Mouse (Mus musculus) neural tube, embryonic 11.5 days (tissue): ENCODE measurements at regions not wholly inside any gene's neighbourhood (a gene's known extent, or its start where the extent isn't known, plus 50 kb on each side); places are given as distances from the start of the nearest gene placed in this dataset.

Experiments used
- ATAC-seq: fragments of 200-750 bp; cut with Nextera tagmentation; 2 replicates; pipeline ENCODE4 v1.8.0; 2017; ENCODE audit warnings: moderate number of reproducible peaks, mild to moderate bottlenecking, moderate TSS enrichment, moderate library complexity; ENCODE audit not compliant: insufficient read depth, low FRiP score, low TSS enrichment
- DNase-seq: peaks from one replicate; pipeline ENCODE4 v3.0.0-alpha.2; 2015; ENCODE audit warnings: low spot score
- H3K27ac ChIP-seq: fragments of 300-500 bp; sonication (generic); 2 replicates; pipeline ENCODE4 v1.5.1; 2014; ENCODE audit warnings: low read depth, mild to moderate bottlenecking, low read length
- H3K27me3 ChIP-seq: fragments of 300-500 bp; sonication (generic); 2 replicates; pipeline ENCODE4 v1.6.1; 2014; ENCODE audit warnings: mild to moderate bottlenecking, low read length, mixed read lengths; ENCODE audit not compliant: control insufficient read depth, insufficient read depth
- H3K36me3 ChIP-seq: fragments of 300-500 bp; sonication (generic); 2 replicates; pipeline ENCODE4 v1.6.1; 2014; ENCODE audit warnings: mild to moderate bottlenecking, low read length, moderate library complexity, mixed read lengths; ENCODE audit not compliant: control insufficient read depth, insufficient read depth
- H3K4me1 ChIP-seq: fragments of 300-500 bp; sonication (generic); 2 replicates; pipeline ENCODE4 v1.6.1; 2014; ENCODE audit warnings: low read length, mixed read lengths; ENCODE audit not compliant: control insufficient read depth, insufficient read depth
- H3K4me2 ChIP-seq: fragments of 300-500 bp; sonication (generic); 2 replicates; pipeline ENCODE4 v1.6.1; 2014; ENCODE audit warnings: low read depth, mild to moderate bottlenecking, moderate library complexity
- H3K4me3 ChIP-seq: fragments of 300-500 bp; sonication (generic); 2 replicates; pipeline ENCODE4 v1.5.1; 2014; ENCODE audit warnings: low read depth, low read length
- H3K9ac ChIP-seq: fragments of 300-500 bp; sonication (generic); 2 replicates; pipeline ENCODE4 v1.6.1; 2014; ENCODE audit warnings: mild to moderate bottlenecking, low read length
- H3K9me3 ChIP-seq: fragments of 300-500 bp; sonication (generic); 2 replicates; pipeline ENCODE4 v1.6.1; 2016; ENCODE audit warnings: low read length; ENCODE audit not compliant: control insufficient read depth
- WGBS: fragments of 180-500 bp; shearing (Covaris S2); extraction: QIAGEN DNeasy Blood & Tissue Kit; methylation state at CpG from one replicate; pipeline ENCODE4 v1.1.7; 2014; 5-methylcytosine and 5-hydroxymethylcytosine counted together

DNA sequence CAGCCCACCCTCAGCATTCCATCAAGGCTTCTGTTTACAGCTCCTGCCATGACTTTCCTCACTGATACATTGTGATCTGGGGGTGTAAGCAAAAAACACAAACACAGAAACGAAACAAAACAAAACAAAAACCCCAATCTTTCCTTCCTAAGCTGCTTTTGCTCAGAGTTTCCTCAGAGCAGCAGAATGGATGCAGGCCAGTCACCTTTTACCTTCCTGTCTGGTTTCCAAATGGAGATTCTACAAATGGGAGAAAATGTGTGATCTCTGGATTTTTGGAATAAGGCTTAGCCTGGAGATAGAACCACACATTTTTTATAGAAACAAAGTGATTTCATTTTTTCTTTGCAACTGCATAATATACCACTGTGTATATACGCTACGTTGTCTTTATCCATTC is 204.8 kb downstream of the Plk2 start:
- DNase-seq (no peak), ATAC-seq (no peak)
- Histone ChIP-seq H3K9me3 (no peaks in the 10 kb centered on the region), H3K36me3 (no peaks in the 10 kb centered on the region), H3K4me3 (no peak overlapping the region), H3K4me1 (no peaks in the 10 kb centered on the region), H3K9ac (no peak overlapping the region), H3K27me3 (no peaks in the 10 kb centered on the region), H3K27ac (no peak overlapping the region), H3K4me2 (no peak overlapping the region)
- 86% methylated on average over 3 of the region's 3 CpGs for WGBS

GRCm38 (mm10) chr13:110600377-110600776 is 205.5 kb downstream of the Plk2 start:
- WGBS = 91% methylated on average over 9 of the region's 9 CpGs
- no peak overlapping the region for H3K9ac ChIP-seq
- H3K4me1 ChIP-seq = no peaks in the 10 kb centered on the region
- no peak overlapping the region for H3K4me2 ChIP-seq
- ATAC-seq (no peak), DNase-seq (no peak)
- H3K27me3 ChIP-seq = no peaks in the 10 kb centered on the region
- no peak overlapping the region for H3K27ac ChIP-seq
- no peak overlapping the region for H3K4me3 ChIP-seq
- no peaks in the 10 kb centered on the region for H3K9me3 ChIP-seq
- H3K36me3 ChIP-seq = no peaks in the 10 kb centered on the region

DNA sequence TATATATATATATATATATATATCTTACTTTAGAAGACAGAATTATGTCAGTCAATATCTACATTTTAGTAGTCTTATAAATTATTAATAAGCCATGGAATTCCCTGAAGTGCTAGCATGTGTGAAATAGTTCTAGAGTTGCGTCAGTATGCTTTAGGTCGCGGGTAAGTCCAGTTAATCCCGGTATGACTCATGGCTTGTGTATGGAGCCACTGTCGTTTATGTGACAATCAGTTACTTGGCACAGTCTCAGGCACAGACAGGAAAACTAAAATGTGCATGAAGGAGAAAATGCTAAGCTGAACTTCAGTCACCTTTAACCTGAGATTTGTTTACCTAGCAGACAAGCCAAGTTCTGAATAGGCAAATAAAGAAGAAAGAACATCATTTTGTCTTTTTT is 206.5 kb downstream of the Plk2 start:
- Histone ChIP-seq H3K4me3 (no peak overlapping the region), H3K9me3 (no peaks in the 10 kb centered on the region), H3K4me2 (no peak overlapping the region), H3K27me3 (no peaks in the 10 kb centered on the region), H3K27ac (no peak overlapping the region), H3K4me1 (no peaks in the 10 kb centered on the region), H3K36me3 (no peaks in the 10 kb centered on the region), H3K9ac (no peak overlapping the region)
- DNase-seq (no peak), ATAC-seq (no peak)
- 80% methylated on average over 5 of the region's 5 CpGs for WGBS

- H3K4me1 ChIP-seq = no peaks in the 10 kb centered on the region
- no peak overlapping the region for H3K4me3 ChIP-seq
- no peaks in the 10 kb centered on the region for H3K36me3 ChIP-seq
- WGBS = 87% methylated on average over 6 of the region's 6 CpGs
- no peak overlapping the region for H3K27ac ChIP-seq
- no peaks in the 10 kb centered on the region for H3K27me3 ChIP-seq
- H3K9ac ChIP-seq = no peak overlapping the region
- H3K9me3 ChIP-seq = no peaks in the 10 kb centered on the region
- no peak for DNase-seq
- H3K4me2 ChIP-seq = no peak overlapping the region
- no peak for ATAC-seq
Measured at GRCm38 (mm10) chr13:110601840-110602239, 207.0 kb downstream of the Plk2 start.

DNA sequence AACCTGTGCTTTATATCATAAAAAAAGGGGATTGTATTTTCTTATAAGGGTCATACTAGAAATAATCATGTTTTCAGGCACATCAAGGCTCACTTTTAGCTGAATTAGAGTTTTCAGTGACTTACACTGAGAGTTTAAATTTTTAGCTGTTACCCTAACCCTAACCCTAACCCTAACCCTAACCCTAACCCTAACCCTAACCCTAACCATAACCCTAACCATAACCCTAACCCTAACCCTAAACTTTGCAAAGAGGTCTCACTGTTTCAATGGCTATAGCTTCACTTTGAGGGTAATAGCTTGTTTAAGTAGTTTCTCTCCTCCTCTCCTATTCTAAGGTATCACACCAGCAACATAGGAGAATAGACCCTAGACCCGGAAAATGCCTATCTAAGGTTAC is 208.0 kb downstream of the Plk2 start:
- ATAC-seq (no peak), DNase-seq (no peak)
- WGBS = 96% methylated on average over 1 of the region's 1 CpGs

GRCm38 (mm10) chr13:110619010-110619409 is 224.2 kb downstream of the Plk2 start:
- no peak for DNase-seq
- H3K4me1 ChIP-seq = no peaks in the 10 kb centered on the region
- no peaks in the 10 kb centered on the region for H3K9me3 ChIP-seq
- no peak overlapping the region for H3K4me3 ChIP-seq
- 87% methylated on average over 6 of the region's 6 CpGs for WGBS
- no peak overlapping the region for H3K9ac ChIP-seq
- no peaks in the 10 kb centered on the region for H3K36me3 ChIP-seq
- no peaks in the 10 kb centered on the region for H3K27me3 ChIP-seq
- H3K4me2 ChIP-seq = no peak overlapping the region
- no peak overlapping the region for H3K27ac ChIP-seq
- no peak for ATAC-seq

More for the DNA sequence above, 208.0 kb downstream of the Plk2 start:
- no peaks in the 10 kb centered on the region for H3K27me3 ChIP-seq
- H3K9ac ChIP-seq = no peak overlapping the region
- no peaks in the 10 kb centered on the region for H3K9me3 ChIP-seq
- H3K27ac ChIP-seq = no peak overlapping the region
- H3K4me3 ChIP-seq = no peak overlapping the region
- H3K4me2 ChIP-seq = no peak overlapping the region
- H3K36me3 ChIP-seq = no peaks in the 10 kb centered on the region
- no peaks in the 10 kb centered on the region for H3K4me1 ChIP-seq

DNA sequence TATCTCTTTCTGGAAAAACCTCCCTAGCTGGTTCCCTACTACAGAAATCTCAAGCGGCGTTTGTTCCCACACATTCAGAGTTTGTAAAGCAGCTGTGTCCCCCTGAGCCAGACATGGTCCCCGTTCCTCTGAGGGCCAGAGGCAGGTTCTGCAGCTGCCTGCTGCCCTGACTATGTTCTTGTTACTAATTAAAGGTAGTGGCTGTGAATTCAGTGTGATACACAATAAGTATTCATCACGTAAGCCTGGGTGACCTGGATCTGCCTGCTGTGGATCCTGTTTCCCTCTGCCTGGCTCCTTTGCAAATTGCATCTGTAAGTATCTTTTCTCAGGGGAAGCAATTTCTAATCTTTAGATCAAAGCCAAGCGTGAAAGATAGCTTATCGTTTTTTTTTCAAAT is 232.3 kb downstream of the Plk2 start:
- WGBS = 84% methylated on average over 6 of the region's 6 CpGs
- no peaks in the 10 kb centered on the region for H3K27me3 ChIP-seq

GRCm38 (mm10) chr13:110627732-110628131 is 232.9 kb downstream of the Plk2 start:
- H3K27me3 ChIP-seq = no peaks in the 10 kb centered on the region
- no peak overlapping the region for H3K4me2 ChIP-seq
- H3K9me3 ChIP-seq = no peaks in the 10 kb centered on the region
- no peaks in the 10 kb centered on the region for H3K36me3 ChIP-seq
- DNase-seq (no peak), ATAC-seq (0 out of 2 replicates have a peak, but pooled peaks have one; percentile 20)
- no peak overlapping the region for H3K4me3 ChIP-seq
- H3K4me1 ChIP-seq = no peaks in the 10 kb centered on the region
- H3K27ac ChIP-seq = no peak overlapping the region
- H3K9ac ChIP-seq = no peak overlapping the region
- 75% methylated on average over 9 of the region's 9 CpGs for WGBS

More for the DNA sequence above, 232.3 kb downstream of the Plk2 start:
- ATAC-seq = no peak
- Histone ChIP-seq H3K4me1 (no peaks in the 10 kb centered on the region), H3K36me3 (no peaks in the 10 kb centered on the region), H3K9me3 (no peaks in the 10 kb centered on the region), H3K4me3 (no peak overlapping the region), H3K9ac (no peak overlapping the region), H3K27ac (no peak overlapping the region), H3K4me2 (no peak overlapping the region)
- no peak for DNase-seq

DNA sequence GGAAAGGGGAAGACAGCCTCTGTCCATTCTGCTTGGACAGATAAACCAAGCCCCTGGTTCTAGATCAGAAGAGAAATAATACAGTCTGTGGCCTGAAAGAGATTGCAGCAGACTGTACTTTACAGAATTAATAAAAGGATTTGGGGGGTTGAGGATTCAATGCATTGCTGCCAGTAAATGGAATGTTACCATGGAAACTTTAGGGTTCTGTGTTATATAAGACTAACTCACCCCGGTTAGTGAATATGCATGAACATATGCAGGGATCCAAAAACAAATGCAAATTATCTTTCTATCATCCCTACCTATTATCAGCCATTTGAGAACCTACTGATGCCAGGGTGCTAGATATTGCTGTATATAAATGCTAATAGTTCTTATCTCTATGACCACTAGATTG is 233.4 kb downstream of the Plk2 start:
- no peak for DNase-seq
- Histone ChIP-seq H3K4me1 (no peaks in the 10 kb centered on the region), H3K9me3 (no peaks in the 10 kb centered on the region), H3K27ac (no peak overlapping the region), H3K27me3 (no peaks in the 10 kb centered on the region), H3K4me2 (no peak overlapping the region), H3K9ac (no peak overlapping the region), H3K36me3 (no peaks in the 10 kb centered on the region), H3K4me3 (no peak overlapping the region)
- ATAC-seq = peak; percentile 20; the same call in 1 of the 2 replicates
- 95% methylated on average over 1 of the region's 1 CpGs for WGBS
